Mouse (Mus musculus) megakaryocyte, adult 5-6 weeks (primary cell): Measurements from ENCODE around the gene Rab3gap2. TPM values are rescaled to one million over a fixed set of nuclear protein-coding genes. Genes with fewer than 3 reads are reported as not detected.

Experiments
- ATAC-seq: 2 replicates; pipeline ENCODE4 v1.8.0; 2016; ENCODE audit warnings: mild to moderate bottlenecking, inconsistent platforms; ENCODE audit not compliant: poor library complexity, severe bottlenecking
- total RNA-seq, 2 experiments: library from RNA; stranded (forward) in 1 of 2; stranded (reverse) in 1 of 2; fragments of 153-499, 151-499 nt in 1 of 2; fragments of 221-1000, 200-1000 nt in 1 of 2; gene quantifications; 2 replicates each; pipeline versions ENCODE4 v1.2.3 to v1.2.4; 2015 to 2017

The Rab3gap2 gene
- total RNA-seq, 2 experiments from 2014 or later: 20.6 to 25.7 TPM

DNA sequence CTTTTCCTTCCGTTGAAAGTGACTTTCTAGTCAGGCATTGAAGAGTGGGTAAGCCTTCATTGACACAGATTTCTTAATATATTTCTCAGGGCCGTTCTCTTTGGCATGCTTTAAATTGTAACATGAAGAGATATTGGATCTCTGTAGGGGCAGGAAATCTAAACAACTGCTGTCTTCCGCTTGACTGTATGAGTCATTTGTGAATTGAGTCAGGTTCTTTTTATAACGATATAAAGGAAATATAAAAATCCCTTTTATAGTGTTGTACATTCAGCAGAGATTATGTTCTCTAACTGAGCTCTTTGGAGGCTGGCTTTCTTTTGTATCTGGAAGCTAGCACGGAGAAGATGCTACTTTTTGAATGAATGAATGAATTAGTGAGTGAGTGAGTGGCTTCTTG lies 14.0 kb downstream of the Rab3gap2 start:
- no peak for ATAC-seq

DNA sequence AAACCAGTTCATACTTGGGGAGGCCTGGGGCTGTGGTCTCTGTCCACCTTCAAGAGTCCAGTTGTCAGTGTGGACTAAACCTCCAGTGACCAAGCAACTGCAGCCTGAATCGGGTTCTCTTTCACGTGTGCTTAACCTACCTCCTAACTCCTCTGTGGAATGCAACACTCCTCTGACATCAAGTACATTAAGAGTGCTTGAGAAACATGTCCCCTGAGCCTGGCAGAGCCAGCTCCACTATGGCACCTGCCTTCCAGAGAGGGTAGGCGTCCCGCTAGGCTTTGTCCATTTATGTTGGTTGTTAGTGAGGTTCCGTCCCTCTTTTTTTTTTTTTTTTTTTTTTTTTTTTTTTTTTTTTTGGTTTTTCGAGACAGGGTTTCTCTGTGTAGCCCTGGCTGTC lies 23.0 kb downstream of the Rab3gap2 start:
- no peak for ATAC-seq

DNA sequence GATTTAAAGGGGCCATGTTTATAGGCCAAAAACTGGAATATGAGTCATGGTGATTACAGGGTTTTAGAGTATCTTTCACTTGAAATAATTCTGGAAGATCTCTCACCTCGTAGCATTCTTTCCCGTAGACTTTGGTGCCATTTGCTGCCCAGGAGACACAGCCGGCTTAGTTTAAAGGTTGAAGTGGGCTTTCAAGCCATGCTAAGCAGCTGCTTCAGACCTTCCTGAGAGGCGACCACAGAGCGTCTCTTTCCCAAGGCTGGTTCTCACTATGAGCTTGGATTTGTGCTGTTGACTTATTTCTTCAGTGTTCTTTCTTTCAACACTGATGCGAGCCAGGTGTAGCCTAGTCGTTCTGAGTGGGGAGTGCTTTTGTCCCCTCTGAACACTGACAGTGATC lies 23.8 kb downstream of the Rab3gap2 start:
- ATAC-seq: no peak

DNA sequence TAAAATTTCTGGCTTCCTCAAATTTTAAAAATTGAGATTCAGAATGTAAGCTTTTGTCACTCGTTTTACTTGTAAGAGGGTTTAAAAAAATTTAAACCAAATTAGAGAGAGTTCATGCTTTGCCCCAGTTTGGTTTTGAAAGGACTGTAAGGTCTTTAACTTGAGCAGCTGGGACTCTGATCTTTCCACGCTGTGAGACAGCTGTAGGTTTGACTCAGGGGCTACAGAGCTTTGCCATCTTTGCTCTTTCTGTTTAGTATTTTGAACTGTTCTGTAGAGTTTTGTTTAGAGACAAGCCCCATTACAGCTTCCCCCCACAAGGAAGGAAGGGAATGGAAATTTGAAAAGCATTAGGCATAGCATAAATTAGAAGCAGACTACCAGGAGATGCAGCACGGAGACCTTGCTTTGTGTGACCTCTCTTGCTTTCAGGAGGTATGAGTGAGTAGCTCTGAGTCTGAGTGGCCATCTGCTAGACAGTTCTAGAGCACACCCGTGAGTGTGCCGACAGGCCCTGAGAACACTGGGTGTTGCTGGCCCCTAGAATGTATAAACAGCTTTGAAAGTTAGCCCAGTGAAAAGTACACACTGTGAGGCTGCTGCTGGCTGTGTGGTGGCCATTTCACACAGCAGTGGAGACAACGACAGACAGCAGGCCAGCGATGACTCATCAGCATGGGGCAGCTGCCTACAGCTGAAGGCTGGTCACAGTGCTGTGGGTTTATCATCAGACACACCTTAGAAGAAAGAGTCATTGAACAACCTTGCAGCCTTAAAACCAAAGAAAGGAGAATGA lies 25.7 kb downstream of the Rab3gap2 start:
- peak; percentile 60; the same call in 1 of the 2 replicates for ATAC-seq

DNA sequence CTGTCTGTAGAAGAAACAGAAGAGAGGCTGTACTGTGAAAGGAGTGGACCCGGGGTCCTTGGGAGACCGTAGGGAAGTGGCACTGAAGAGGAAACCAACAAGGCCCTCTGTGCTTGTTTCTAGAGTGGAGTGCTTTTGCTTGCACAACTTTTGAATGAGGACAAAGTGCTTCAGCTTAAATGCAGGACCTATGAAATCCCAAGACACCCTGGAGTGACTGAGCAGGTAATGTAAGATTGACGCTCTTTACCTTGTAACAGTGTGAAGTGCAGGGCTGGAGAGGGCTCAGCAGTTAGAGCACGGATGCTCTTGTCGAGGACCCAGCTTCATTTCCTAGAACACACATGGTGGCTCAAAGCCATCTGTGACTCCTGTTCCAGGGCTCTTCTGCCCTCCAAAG lies 31.9 kb downstream of the Rab3gap2 start:
- ATAC-seq: no peak

DNA sequence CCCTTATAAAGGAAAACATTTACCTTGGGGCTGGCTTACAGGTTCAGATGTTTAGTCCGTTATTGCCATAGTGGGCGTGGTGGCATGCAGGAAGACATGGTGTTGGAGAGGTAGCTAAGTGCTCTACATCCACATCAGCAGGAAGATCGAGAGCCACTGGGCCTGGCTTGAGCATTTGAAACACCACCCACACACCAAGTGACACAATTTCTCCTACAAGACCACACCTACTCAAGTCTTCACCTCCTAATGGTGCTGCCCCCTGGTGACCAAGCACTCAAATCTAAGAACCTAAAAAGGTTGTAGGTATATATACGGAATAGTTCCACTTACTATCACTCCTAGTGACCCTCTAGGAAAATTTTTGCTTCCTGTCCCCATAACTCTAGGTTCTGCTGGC lies 32.6 kb downstream of the Rab3gap2 start:
- ATAC-seq: peak; percentile 64

DNA sequence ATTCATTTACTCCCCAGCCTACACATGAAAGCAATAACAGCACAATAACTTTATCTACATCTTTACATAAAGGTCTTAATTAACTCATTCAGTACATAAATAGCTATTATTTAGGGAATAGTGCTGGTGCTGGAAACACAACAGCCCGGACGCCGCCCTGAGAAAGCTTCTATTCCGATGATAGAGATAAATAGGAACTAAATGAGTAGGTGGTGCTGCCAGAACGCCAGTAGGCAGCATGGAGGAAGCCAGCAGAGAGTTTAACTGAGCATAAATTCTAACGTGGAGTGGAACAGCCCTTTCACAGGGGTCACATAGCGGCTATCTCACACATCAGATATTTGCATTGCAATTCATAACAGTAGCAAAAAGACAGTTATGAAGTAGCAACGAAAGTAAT lies 39.1 kb downstream of the Rab3gap2 start:
- no peak for ATAC-seq

DNA sequence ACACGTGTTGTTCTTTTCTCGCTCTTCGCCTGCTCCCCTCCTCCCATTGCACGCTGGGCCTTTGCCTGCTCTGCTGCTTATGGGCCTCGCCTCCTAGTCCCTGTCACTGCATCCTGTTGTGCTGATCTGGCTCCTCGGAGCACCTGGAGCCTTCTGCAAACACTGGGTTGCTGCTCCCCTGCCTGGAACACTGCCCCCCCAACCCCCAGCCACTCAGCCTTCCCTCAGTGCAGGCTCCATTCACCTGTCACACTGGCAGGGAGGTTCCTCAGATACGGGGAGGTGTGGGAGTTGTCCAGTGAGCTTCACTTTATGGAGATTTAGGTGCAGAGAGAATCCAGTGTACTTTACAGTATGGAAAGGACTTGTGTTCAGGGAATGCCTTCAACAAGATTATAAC lies 41.5 kb downstream of the Rab3gap2 start:
- ATAC-seq: no peak

DNA sequence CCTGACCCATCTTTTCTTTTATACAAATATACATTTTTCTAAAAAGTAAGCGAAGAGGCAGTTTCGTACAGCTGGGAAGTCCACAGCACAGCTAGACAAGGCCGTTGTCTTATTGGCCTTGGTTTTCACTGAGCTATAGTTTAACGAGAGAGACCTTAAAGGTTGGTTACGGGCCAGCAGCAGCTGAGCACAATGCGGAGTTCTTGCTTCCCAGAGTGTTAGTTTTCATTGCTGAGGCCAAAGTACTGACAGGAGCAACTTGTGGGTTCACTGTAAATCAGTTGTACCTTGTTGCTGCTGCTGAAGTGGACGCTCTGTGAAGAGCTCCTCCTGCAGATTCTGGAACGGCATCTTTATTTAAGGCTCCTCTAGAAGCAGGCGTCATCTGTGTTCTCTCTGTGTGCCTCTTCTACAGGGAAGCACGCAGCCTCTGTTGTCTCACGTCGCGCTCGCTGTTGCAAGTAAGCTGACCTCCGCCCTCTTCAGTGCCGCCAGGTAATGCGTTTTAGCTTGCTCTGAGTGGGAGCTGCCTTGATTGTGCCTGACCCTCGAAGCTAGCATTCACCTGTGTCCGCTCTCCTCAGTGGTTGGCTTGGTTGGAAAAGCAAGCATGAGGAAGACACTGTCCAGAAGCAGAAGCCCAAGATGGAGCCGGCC lies 43.6 kb downstream of the Rab3gap2 start:
- ATAC-seq: no peak

DNA sequence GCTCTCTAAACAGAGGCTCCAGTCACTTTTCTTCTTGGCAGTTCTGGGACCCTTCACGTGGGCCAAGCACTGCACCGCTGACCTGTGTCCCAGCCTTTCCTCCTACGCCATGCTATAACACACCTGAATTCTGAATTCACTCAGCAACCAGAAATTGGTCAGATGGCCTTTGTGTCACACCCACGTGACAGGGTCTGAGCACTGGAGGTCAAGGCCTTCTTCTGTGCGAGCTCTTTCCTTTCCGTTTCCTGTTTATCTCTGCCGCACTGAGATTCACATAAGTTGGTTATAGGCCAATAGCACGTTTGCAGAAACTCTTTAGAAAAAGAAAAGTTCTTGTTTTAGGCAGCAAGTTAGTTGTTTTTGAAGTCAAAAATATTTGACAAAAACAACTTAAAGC lies 44.8 kb downstream of the Rab3gap2 start:
- no peak for ATAC-seq

DNA sequence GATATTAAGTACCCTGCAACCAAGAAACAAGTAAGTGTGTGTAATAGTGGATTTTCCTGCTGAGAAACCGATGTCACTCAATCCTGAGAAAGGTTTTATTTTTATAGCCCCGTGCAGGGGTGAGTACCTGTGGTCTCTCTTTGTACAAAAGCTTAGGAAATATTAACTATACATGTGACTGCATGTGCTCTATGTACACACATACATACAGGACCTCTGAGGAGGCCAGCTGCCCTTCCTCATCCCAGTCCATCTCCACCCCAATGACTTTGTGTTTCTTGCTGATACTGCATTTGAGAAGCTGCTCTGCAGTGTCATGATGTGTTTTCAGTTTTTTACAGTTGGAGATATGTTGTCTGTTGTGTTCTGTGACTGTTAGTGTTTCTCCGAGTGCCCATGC lies 48.4 kb downstream of the Rab3gap2 start:
- ATAC-seq: no peak

DNA sequence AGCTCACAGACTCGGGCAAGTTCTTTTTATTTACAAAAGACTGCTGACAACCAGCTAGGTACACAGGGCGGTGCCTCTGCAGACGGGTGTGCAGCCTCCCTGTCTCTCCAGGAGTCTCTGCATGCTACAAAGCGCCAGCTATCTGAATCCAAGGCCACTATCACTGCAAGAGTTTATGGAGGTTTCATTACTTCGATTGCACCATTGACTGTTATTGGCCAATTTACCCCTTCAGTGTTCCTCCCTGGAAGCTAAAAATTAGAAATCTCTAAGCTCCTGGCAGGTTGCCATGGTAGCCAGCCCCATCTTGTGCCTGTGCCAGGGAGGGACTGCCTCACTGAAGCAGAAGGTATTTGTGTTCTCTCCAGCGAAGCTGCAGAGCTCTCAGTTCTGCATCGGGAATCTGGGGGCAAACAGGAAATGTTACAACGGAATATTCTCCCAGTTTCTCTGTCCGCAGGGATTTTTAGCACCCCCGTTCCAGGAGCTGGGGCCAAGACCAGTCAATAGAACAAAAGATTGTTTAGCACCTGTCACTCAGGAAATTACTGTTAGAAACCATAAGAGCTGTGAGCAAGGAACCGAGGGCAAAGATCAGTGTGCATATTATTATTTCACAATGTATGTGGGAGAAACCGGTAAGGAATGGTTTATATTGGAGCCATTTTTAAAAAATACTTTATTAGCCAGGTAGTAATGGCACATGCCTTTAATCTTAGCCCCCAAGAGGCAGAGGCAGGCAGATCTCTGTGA lies 49.4 kb downstream of the Rab3gap2 start:
- ATAC-seq: no peak

DNA sequence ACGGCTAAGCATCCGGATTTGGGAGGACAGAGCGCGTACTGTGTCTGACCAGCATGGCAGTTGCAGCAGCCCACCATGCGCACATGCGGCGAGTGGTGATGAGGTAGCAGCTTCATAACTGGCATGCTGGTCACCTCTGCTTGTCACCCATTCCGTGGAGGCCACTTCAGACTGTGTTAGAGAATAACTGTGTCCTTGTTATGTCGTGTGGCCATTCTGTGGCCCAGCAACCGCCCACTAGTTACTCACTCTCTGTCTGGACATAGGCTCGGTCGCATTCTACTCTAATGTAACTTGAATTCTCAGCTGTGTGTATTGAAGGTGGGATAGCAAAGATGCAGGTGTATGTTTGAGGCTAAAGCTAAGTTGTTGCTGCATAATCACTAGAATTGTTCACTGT lies 51.4 kb downstream of the Rab3gap2 start:
- ATAC-seq: no peak

DNA sequence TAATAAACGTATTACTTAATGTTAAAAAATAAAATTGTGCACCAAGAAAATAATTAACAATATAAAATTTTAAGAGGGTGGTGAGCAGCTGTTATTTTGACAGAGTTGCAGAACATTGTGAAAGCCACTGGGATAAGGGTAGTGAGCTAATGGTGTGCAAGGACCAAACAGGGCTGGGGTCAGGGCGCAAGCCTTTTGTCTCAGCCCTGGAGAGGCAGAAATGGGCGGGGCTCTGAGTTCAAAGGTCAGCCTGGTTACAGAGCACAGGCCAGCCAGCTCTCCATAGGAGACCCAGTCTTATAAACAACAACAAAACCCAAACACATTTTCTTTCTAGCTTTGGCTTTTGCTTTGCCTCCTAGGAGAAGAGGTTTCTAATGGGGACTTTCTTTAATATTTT lies 52.8 kb downstream of the Rab3gap2 start:
- no peak for ATAC-seq

DNA sequence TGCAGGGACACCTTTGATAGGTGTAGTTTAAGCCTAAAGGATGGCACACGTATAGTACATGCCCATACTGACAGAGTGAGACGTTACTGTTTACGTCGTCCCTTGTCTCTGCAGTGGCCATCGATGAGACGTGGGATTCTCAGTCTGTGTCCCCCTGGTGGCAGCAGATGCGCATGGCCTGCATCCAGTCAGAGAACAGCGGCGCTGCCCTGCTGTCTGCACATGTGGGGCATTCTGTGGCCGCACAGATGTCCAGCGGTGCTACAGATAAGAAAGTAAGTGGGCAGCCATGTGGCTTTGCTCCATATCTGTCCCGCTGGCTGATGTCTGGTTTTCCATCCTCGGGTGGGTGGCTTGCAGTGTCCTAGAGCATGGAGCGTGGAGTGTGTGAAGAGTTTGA lies 58.6 kb downstream of the Rab3gap2 start:
- ATAC-seq: peak; percentile 51

DNA sequence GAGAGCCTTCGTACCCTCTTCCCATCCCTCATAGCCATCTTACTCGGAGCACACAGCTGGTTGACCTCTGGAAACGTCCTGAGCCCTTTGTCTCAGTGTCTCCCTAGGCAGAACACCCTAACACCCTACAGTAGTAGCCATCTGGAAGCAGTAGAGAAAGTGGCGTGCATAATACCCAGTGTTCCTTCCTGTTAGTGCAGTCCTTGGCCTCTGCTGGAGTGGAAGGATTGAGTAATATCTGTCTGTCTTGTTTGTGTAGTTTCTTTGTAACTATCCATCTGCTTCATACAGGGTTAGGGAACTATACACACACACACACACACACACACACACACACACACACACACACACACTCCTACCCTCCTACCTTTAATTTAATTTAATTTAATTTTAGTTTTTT lies 64.8 kb downstream of the Rab3gap2 start:
- no peak for ATAC-seq

DNA sequence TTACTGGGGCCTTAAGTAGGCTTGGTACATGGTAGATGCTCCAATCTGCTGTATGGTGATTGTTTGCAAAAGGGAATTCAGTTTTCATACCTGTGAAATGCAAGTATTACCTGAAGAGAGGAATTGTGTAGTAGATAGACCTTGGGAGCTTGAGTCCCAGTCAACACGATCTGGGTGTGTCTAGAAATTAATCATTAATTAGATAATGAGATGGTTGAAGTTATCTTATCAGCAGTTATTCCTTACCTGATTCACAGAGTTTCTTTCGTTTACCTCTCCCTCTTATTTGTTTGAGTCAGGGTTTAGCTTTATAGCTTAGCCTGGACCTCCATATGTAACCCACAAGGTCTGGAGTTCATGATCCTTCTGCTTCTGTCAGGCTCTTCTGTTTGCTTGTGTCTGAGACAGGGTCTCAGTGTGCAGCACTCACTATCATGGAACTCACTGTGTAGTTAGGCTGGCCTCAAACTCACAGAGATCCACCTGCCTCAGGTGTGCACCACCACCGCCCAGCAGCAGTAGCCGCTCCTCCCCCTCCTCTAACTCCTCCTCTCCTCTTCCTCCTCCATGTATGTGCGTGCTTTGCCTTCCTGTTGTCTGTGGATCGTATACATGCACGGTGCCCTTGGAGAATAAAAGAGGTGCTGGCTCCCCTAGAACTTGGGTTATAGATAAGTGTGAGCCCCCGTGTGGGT lies 66.6 kb downstream of the Rab3gap2 start:
- no peak for ATAC-seq

DNA sequence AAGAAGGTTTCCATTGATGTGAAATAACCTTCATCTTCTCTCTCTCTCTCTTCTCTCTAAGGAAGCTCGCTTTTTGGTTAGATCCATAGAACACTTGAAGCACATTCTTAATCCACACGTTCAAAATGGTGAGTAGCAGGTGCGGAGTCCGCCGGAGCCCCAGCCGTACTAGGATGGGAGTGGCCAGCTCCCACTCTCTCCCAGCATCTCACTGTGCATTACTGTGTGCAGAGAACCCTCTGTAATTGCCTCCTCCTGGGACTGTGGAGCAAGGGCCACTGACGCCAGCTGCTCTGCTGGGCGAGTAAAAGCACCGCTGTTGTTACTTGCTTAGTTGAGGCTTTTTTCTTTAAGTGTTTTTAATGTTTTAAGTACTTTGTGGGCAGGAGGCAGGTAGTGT lies 67.5 kb downstream of the Rab3gap2 start:
- no peak for ATAC-seq

DNA sequence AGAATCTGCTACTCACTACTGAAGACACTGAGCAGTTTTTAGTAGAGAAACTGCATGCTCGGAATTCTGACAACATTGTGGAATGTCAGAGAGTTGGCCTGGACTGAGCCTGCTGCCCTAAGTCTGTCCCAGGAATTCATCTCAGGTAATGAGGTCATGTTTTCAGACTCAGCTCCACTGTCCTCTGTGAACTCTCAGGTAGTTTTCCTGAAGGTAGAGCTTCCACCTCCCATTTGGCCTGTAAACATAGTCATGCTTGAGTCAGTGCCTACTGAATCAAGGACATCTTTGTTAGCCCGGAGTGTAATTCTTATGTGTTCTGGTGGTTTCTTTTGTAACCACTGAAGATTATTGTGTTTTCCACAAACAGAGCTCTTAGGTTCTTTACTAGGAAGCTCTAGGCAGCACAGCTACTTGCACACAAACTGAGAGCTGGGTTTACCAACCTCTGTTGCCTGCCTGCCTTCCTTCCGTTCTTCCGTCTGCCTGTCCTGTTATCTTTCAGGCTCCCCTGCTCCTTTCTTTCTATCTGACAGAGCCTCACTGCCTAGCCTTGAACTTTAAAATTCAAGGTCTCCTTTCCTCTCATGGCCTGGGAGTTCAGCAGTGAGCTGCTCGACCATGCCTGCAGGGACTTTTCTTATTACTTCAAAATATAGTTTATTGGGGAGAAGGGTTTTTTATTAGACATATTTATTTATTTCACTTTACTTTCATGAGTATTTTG lies 71.1 kb downstream of the Rab3gap2 start:
- no peak for ATAC-seq

DNA sequence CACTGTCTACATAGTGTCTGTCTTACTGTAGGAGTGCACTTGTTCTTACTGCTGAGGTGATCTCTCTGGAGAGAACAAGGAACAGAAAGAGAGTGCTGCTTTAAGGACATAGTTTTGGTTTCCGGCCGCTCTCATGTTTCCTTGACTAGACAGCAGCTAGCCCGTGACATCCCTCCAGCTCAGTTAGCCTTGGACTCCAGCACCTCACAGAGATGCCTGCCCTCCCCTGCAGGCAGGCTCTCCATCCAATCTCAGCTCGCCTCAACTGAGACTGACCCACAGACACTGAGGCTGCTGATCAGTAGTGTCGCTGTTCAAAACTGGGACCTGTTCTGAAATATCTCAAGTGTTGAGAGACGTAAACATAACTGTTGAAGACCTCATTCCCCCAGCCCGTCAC lies 72.1 kb downstream of the Rab3gap2 start:
- ATAC-seq: 0 out of 2 replicates have a peak, but pooled peaks have one; percentile 18

DNA sequence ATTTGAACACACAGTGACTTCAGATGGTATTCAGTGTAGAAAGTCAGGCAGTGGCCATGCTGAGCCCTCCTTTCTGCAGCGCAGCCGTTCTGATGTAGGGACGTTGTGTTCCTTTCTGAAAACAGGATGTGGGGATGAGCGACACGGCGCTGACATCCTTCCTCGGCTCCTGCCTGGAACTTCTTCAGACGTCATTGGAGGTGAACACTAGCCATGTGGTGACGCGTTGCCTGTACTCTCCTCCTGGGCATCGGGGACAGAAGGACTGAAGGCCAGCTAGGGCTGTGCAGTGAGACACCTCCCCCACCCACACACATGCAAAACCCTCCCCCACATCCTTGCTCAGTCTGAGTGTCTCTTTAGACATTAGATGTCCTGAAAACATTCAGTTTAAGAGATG lies 73.1 kb downstream of the Rab3gap2 start:
- no peak for ATAC-seq
